Mouse (Mus musculus): ENCODE measurements around the gene Rpl19. TPM values are rescaled to one million over a fixed set of nuclear protein-coding genes. Genes with fewer than 3 reads are reported as not detected.

Gene Rpl19
- 1,548 TPM for polyA plus RNA-seq (2015; fragmentation: Illumina TruSeq; extraction: RNeasy Lipid Tissue Mini Kit (QIAGEN cat#74804); ENCODE audit: low read depth, low replicate concordance)

DNA sequence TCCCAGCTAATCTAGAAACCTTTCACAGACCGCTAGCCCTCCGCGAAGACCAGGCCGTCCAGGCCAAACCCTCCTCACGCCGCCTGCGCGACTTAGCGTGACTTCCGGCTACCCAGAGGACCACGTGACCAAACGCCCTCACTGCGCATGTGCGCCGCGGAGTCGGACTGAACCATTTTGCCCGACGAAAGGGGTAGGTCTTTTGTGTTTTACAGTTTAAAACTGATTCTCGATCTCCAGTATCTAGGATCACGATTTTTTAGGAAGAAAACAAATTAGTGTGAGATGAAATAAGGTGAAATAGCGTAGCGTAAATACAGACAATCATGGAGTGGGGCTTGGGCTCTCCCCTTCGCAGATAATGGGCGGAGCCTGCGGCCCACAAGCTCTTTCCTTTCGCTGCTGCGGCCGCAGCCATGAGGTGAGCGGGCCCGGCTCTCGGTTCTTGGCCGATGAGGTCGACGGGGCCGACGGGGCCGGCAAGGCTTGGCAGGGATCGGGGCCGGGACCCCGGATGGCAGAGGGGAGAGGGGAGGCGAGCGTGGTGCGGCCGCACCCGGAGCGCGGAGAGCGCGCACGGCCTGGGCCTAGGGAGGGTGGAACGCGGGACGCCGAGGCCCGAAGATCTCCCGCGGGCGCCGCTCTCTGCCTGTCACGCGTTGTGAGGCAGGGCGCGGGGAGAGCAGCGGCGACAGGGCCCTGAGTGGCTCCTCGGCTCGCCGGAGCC lies at the start of gene Rpl19:
Gene Rpl19, plus strand, starts transcription at position 141 of the 727 bp plus-strand sequence.

DNA sequence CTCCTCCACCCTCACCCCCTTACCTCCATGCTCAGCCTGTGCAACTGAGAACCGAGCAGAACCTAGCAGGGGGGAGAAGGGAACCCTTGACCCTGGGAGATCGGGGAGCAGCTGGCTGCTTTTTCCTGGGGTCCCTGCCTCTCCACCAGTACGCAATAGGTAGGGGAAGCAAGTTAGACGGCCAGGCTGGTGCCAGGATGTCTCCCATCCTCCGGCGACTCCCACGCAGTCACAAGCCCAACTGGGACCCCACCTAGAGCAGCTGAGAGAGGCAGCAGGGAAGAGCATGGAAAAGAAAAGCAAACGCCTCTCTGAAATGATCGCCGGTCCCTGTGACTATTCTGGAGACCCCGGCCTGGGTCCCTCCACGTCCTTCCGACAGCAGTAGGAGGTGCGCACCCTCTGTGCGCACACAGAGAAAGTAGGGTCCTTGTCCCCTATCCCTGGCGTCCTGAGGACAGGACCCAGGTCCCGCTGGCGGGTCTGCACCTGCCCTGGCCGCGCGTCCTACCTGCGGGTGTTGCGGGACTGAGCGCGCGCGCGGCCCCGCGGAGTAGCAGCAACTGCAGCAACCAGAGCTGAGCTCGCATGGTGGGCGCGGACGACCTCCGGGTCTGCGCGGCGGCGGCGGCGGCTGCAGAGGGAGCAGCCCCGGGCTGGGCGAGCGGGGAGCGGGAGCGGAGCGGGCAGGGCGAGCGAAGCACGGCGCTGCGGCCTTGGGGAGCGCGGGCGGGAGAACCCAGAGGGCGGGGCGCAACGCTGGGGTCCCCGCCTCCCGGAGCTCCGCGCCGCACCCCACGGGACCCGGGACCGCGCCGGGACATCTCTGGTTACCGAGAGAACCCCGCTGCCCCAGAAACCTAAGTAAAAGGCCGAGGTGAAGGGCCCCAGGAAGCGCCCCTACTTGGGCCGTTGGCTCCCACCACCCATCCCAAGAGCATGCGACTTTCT lies 40.5 kb upstream of the Rpl19 start, which contains the start of gene Plxdc1:
Gene Plxdc1, minus strand, starts transcription at position 718 of the 951 bp plus-strand sequence.

GRCm38 (mm10) chr11:97995564-97996288 lies 30.8 kb upstream of the Rpl19 start, which contains the start of gene Arl5c:
TSS of gene Arl5c (minus strand) at chr11:97996181.

DNA sequence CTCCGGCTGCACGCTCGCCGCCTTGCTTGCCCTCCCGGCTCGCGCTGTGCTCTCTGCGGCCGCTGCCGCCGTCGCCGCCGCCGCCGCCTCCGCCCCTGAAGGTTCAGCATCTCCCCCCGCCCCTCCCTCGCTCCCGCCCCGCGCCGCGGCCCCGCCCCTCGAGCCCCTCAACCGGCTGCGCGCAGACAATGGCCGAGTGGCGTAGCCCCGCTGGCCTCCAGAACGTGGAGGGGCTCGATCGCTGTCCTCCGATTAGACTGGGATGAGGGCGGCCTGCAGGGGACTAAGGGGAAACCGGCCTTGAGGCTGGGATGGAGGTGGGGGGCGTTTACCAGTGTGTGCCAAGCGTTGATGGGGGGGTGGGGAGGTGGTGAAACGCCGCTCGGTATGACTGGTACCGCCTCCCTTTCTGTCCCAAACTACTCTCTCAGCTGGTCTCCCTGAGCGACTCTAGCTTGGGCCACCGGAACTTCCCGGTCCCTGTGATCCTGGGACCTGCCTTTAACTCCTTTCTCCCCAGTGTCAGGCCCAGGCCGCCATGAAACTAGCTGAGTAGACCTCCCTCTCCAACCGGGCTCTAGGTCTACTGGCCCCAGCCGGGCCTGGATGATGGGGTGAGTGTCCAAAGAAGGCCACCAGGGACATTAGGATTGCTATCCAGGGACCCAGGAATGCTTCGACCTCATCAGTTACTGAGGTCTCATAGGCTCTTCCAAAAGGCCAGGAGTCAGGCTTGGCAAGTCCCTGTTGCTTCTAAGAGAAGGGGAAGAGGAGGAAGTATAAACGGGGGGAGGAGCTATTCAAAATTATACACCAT lies 3.7 kb upstream of the Rpl19 start, which contains the start of gene Cacnb1:
Gene Cacnb1, minus strand, starts transcription at position 480 of the 817 bp plus-strand sequence.

DNA sequence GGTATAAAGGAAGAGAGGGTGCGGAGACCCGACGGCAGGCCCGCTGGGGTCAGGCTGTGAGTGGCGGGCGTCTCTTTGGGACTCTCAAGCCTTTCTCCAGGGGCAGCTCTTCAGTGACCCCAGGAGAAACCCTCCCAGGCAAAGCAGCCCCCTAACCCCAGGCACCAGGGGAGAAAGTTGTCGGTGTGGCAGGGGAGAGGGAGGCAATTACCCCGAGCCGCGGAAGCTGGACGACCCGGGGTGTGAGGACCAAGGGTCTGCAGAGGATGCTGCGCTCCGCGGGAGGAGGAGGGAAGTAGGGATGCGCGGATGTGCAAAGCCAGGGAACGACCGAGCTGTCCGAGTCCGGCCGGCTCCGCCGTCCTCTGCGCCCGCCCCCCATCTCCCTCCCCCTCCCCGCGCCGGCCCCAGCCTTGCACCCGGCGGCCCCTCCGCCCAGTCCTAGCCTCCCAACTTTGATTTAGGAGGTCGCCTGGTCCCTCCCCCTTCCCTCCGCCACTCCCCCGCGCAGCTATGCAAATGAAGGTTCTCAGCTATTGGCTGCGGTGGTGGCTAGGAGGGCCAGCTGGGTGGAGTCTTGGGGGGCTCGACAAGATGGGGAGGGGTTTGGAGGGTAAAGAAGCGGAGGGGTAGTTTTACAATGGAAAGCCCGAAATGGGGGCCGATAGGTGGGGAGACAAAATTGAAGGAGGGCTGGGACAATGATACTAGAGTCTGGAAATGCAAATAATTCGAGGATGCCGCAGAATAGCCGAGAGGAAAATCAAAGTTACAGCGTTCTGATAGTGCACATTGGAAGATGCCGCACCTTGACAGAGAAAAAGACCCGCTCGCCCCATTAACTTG lies 26.7 kb downstream of the Rpl19 start, which contains the start of gene Stac2:
Gene Stac2, minus strand, starts transcription at position 474 of the 846 bp plus-strand sequence.

Other genes with a start within 250 kb of the Rpl19 start
- gene Rpl23, start 244.3 kb upstream of the Rpl19 start, polyA plus RNA-seq (2015; fragmentation: Illumina TruSeq; extraction: RNeasy Lipid Tissue Mini Kit (QIAGEN cat#74804); ENCODE audit: low read depth, low replicate concordance), result 513 TPM
- 94.8 TPM for gene Lasp1, start 227.7 kb upstream of the Rpl19 start, polyA plus RNA-seq (2015; fragmentation: Illumina TruSeq; extraction: RNeasy Lipid Tissue Mini Kit (QIAGEN cat#74804); ENCODE audit: low read depth, low replicate concordance)
- 102 TPM for gene B230217C12Rik, start 185.9 kb upstream of the Rpl19 start, polyA plus RNA-seq (2015; fragmentation: Illumina TruSeq; extraction: RNeasy Lipid Tissue Mini Kit (QIAGEN cat#74804); ENCODE audit: low read depth, low replicate concordance)
- 2.6 TPM for gene Fbxo47, start 142.6 kb upstream of the Rpl19 start, polyA plus RNA-seq (2015; fragmentation: Illumina TruSeq; extraction: RNeasy Lipid Tissue Mini Kit (QIAGEN cat#74804); ENCODE audit: low read depth, low replicate concordance)
- 25.0 TPM for gene Plxdc1, start 40.3 kb upstream of the Rpl19 start, polyA plus RNA-seq (2015; fragmentation: Illumina TruSeq; extraction: RNeasy Lipid Tissue Mini Kit (QIAGEN cat#74804); ENCODE audit: low read depth, low replicate concordance)
- gene Arl5c, start 30.5 kb upstream of the Rpl19 start, polyA plus RNA-seq (2015; fragmentation: Illumina TruSeq; extraction: RNeasy Lipid Tissue Mini Kit (QIAGEN cat#74804); ENCODE audit: low read depth, low replicate concordance), result 3.8 TPM
- 89.6 TPM for gene Cacnb1, start 3.7 kb upstream of the Rpl19 start, polyA plus RNA-seq (2015; fragmentation: Illumina TruSeq; extraction: RNeasy Lipid Tissue Mini Kit (QIAGEN cat#74804); ENCODE audit: low read depth, low replicate concordance)
- 83.1 TPM for gene Stac2, start 26.8 kb downstream of the Rpl19 start, polyA plus RNA-seq (2015; fragmentation: Illumina TruSeq; extraction: RNeasy Lipid Tissue Mini Kit (QIAGEN cat#74804); ENCODE audit: low read depth, low replicate concordance)
- 20.6 TPM for gene Fbxl20, start 123.7 kb downstream of the Rpl19 start, polyA plus RNA-seq (2015; fragmentation: Illumina TruSeq; extraction: RNeasy Lipid Tissue Mini Kit (QIAGEN cat#74804); ENCODE audit: low read depth, low replicate concordance)
- gene Med1, start 166.6 kb downstream of the Rpl19 start, polyA plus RNA-seq (2015; fragmentation: Illumina TruSeq; extraction: RNeasy Lipid Tissue Mini Kit (QIAGEN cat#74804); ENCODE audit: low read depth, low replicate concordance), result 21.7 TPM
- 13.0 TPM for gene Cdk12, start 176.3 kb downstream of the Rpl19 start, polyA plus RNA-seq (2015; fragmentation: Illumina TruSeq; extraction: RNeasy Lipid Tissue Mini Kit (QIAGEN cat#74804); ENCODE audit: low read depth, low replicate concordance)